Mouse (Mus musculus) inflammation-experienced regulatory T-cells (primary cell): ENCODE data around the gene Mat2a. TPM values are rescaled to one million over a fixed set of nuclear protein-coding genes. Genes with fewer than 3 reads are reported as not detected.

Experiments
- polyA plus RNA-seq, 2 experiments: library from polyadenylated mRNA; unstranded; fragments of 100-300 nt; shearing (Covaris generic); gene quantifications; one replicate each; pipeline ENCODE4 v1.2.1; 2017

Mat2a gene
- 100 to 1,000 TPM; 318 to 501 TPM for polyA plus RNA-seq

DNA sequence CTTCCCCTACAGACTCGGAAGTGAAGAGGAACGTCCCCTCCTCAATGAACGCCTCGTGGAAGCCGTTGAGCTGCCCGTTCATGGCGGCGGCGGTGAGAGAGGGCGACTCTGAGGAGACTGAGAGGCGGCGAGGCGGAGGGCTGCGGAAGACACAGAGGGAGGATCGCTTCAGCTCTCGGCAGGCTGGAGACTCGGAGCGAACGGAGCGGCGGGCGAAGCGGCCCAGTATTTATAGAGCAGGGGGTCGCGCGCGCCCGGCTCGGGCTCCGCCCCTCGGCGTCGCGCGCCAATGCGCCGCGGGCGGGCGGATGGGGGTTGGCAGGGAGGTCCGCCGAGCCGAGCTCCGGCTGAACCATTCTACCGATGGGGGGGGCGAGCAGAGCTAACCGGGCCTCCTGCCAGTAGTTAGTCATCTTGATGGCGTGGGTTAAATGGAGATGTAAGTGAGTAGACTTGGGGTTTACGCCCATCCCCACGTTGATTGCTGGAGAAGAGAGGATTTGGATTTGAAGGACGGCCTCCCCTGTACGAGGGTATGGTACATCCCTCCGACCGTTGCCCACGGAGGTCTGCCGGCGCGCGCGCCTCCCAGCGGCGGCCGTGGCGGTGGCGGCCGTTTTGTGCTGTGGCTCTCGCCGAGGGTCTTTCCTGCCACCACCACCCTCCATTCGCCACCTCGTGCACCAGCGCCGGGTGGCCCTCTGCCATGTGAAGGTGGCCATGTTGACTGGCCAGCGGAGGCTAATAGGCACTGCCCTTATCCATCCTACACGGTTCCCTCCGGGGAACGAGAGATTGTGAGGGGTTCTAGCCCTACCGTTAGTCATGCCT, at the start of gene Mat2a:
Mat2a (minus strand) TSS at position 204 of the 831 bp plus-strand sequence.

DNA sequence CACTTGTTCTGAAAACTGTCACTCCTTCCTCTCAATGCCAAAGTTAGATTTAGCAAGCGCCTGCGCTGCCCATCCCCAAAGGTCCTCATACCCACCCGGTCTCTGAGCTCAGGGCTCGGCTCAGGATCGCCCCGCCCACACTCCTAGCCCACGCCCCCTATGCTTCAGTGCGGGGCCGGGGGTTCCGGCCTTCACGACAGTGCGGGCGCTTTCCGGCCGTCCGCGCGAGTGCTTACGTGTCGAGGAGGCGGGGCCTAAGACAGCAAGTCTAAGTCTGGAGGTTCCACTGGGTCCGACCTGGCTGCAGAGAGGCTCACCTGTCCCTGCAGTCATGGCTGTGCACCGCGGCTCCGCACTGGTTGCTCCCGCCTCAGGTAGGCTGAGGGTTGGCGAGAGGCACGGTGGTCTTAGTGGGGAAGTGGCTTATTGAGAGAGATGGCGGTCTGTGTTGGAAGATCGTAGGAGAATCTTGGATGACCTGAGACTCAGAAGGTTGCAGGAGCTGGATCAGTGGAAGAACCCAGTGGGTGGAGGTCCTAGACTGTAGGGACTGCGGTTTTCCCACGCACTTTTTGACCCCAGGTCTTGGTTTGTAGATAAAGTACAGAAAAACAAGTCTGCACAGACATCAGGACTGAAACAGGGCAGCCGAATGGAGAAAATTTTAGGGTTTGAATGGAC, 25.1 kb downstream of the Mat2a start, which contains the start of gene Ggcx:
Ggcx (plus strand) TSS at position 233 of the 681 bp plus-strand sequence.

DNA sequence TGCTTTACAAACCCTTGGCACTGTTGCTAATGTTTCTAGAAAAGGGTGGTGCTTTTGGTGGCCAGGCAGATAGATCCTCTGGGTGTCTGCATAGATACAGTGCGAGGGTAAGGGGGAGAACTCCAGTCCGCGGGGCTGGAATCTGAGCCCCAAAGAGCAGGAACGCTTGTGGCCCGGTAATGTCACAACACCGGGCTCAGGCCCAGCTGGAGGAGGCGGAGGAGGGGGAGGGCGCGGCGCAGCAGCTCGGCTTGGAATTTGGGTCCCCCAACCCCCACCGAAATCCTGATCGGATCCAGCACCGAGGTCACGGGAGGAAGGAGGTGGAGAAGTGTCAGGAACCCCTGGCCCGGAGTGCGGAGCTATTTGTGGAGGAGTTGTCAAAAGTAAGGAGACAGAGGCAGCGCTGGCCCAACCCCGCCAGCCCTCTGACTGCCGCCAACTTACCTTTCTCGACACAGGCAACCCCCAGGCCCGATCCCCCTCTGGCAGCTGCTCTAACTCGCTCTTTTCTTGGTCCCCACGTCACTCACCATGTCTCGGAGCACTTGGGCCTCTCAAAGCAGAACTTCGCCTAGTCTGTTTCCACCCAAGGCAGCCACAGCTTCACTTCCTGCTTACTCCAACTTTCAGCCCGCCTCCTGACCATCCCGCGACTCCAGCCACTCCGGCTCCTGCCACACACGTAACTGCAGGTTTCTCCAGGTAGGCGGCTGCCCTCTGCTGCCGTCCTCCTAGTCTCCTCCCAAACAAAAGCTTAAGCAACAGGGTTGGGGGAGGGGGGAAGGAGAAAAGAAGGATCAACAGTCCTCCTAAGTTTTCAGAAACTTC, 49.2 kb downstream of the Mat2a start, which contains the start of gene Vamp8:
Vamp8 (minus strand) TSS at position 763 of the 831 bp plus-strand sequence.

Other genes starting within 250 kb of the Mat2a start
- gene Atoh8, start 204.0 kb downstream of the Mat2a start, polyA plus RNA-seq, result under 1 TPM; 0.20 to 0.39 TPM
- 1 to 10 TPM in 1 of 2 experiments, not detected in 1; 1.3 TPM for gene Sftpb, start 134.9 kb downstream of the Mat2a start, polyA plus RNA-seq
- 10 to 100 TPM; 41.2 to 46.8 TPM for gene Usp39, start 94.4 kb downstream of the Mat2a start, polyA plus RNA-seq
- gene 0610030E20Rik, start 92.2 kb downstream of the Mat2a start, polyA plus RNA-seq, result 10 to 100 TPM; 36.8 to 39.7 TPM
- gene Tmem150a, start 84.1 kb downstream of the Mat2a start, polyA plus RNA-seq, result under 1 TPM; 0.20 to 0.32 TPM
- 100 to 1,000 TPM; 139 to 142 TPM for gene Rnf181, start 72.6 kb downstream of the Mat2a start, polyA plus RNA-seq
- 10 to 100 TPM; 50.2 to 64.6 TPM for gene Vamp5, start 59.1 kb downstream of the Mat2a start, polyA plus RNA-seq
- gene Vamp8, start 48.9 kb downstream of the Mat2a start, polyA plus RNA-seq, result 100 to 1,000 TPM; 240 to 267 TPM
- gene Ggcx, start 25.2 kb downstream of the Mat2a start, polyA plus RNA-seq, result 10 to 100 TPM in 1 of 2 experiments, 1 to 10 TPM in 1; 9.8 to 13.1 TPM
- gene Sh2d6, start 82.1 kb upstream of the Mat2a start, polyA plus RNA-seq, result 1 to 10 TPM in 1 of 2 experiments, not detected in 1; 1.1 TPM
- 100 to 1,000 TPM; 390 to 765 TPM for gene Capg, start 104.8 kb upstream of the Mat2a start, polyA plus RNA-seq
- gene Elmod3, start 158.9 kb upstream of the Mat2a start, polyA plus RNA-seq, result 10 to 100 TPM; 23.4 to 25.3 TPM
- 1 to 10 TPM; 4.5 to 6.3 TPM for gene Retsat, start 158.9 kb upstream of the Mat2a start, polyA plus RNA-seq
- 100 to 1,000 TPM; 112 to 144 TPM for gene Tgoln1, start 177.4 kb upstream of the Mat2a start, polyA plus RNA-seq